34 mouse cellular contexts compared by ENCODE assay signal in the genomic region with DNA sequence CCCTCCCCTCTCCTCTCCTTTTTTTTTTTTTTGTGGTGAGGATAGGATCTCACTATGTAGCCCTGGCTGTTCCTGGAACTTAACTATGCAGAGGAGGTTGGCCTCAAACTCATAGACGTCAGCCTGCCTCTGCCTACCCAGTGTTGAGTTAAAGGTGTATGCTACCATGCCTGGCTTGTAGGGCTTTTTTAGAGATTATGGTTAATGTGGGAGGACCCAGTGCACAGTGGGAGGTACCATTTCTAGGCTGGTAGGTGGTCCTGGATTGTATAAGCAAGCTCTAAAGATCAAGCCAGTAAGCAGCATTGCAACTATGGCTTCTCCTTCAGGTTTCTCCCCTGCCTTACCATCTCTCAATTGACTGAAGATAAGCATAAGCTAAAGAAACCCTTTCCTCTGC.
"Had no signal": no experiment of that assay in that cellular context is flagged by ENCODE, and none has a peak within 500 bp of the region (broad histone marks: within the 10 kb centered on the region; RNA-seq: fewer than 3 reads in every experiment).

No protein-coding gene starts in this region.

- ATAC-seq: hindbrain, embryonic 16.5 days; hindbrain, postnatal 0 days; inflammation-experienced regulatory T-cells, adult 6 months; intestine, embryonic 15.5 days; intestine, embryonic 16.5 days; intestine, postnatal 0 days had no signal

- H3K27ac ChIP-seq: heart, embryonic 13.5 days; heart, embryonic 15.5 days; hindbrain, embryonic 10.5 days; hindbrain, embryonic 12.5 days; hindbrain, embryonic 13.5 days; hindbrain, embryonic 14.5 days; hindbrain, embryonic 15.5 days; hindbrain, postnatal 0 days; intestine, embryonic 15.5 days; kidney, embryonic 15.5 days; kidney, postnatal 0 days; layer of hippocampus, adult 2 months; left cerebral cortex, adult 2 months had no signal

- H3K4me3 ChIP-seq: heart, embryonic 12.5 days; heart, embryonic 13.5 days; heart, embryonic 15.5 days; hindbrain, embryonic 10.5 days; hindbrain, embryonic 12.5 days; hindbrain, embryonic 13.5 days; hindbrain, embryonic 15.5 days; intestine, embryonic 15.5 days; kidney, embryonic 15.5 days; layer of hippocampus, adult 2 months; left cerebral cortex, adult 2 months had no signal

- H3K4me1 ChIP-seq: heart, embryonic 12.5 days; heart, embryonic 13.5 days; heart, embryonic 15.5 days; hindbrain, embryonic 10.5 days; hindbrain, embryonic 12.5 days; hindbrain, embryonic 13.5 days; hindbrain, embryonic 15.5 days; intestine, embryonic 15.5 days; kidney, embryonic 15.5 days had no signal

- DNase-seq: heart, postnatal 10 days; heart, postnatal 14 days; heart, postnatal 36 days; heart, postnatal 4 days; kidney, adult 11 months; kidney, adult 18-20 months; kidney, adult 2 months; kidney, adult 8-10 months; kidney, adult 9 months; kidney, postnatal 10 days; kidney, postnatal 14 days; kidney, postnatal 25 days; kidney, postnatal 36 days; kidney, postnatal 4 days; layer of hippocampus, adult 9-11 months; layer of hippocampus, postnatal 36 days had no signal

- H3K9me3 ChIP-seq: heart, embryonic 12.5 days; heart, embryonic 13.5 days; heart, embryonic 15.5 days; hindbrain, embryonic 10.5 days; hindbrain, embryonic 12.5 days; hindbrain, embryonic 13.5 days; hindbrain, embryonic 15.5 days; intestine, embryonic 15.5 days; kidney, embryonic 15.5 days had no signal

- H3K36me3 ChIP-seq: heart, embryonic 12.5 days; heart, embryonic 13.5 days; heart, embryonic 15.5 days; hindbrain, embryonic 10.5 days; hindbrain, embryonic 12.5 days; hindbrain, embryonic 13.5 days; hindbrain, embryonic 15.5 days; intestine, embryonic 15.5 days; kidney, embryonic 15.5 days had no signal

- H3K27me3 ChIP-seq: heart, embryonic 12.5 days; heart, embryonic 13.5 days; heart, embryonic 15.5 days; hindbrain, embryonic 15.5 days; intestine, embryonic 15.5 days; kidney, embryonic 15.5 days had no signal

- H3K9ac ChIP-seq: heart, embryonic 12.5 days; heart, embryonic 13.5 days; heart, embryonic 15.5 days; hindbrain, embryonic 12.5 days; hindbrain, embryonic 13.5 days; hindbrain, embryonic 14.5 days; hindbrain, embryonic 15.5 days; intestine, embryonic 15.5 days; kidney, embryonic 15.5 days had no signal
